Mouse (Mus musculus): Measurements from ENCODE around the gene Dhcr7. TPM values are rescaled to one million over a fixed set of nuclear protein-coding genes. Genes with fewer than 3 reads are reported as not detected.

Dhcr7 gene
- 30.8 TPM for polyA plus RNA-seq (2014; fragmentation: Illumina TruSeq; extraction: RNeasy Lipid Tissue Mini Kit (QIAGEN cat#74804); ENCODE audit: low read depth, low replicate concordance)

GRCm38 (mm10) chr7:143822375-143823265, at the start of gene Dhcr7, which contains the start of gene Nadsyn1:
TSS of gene Dhcr7 (plus strand) at chr7:143823145.
TSS of gene Nadsyn1 (minus strand) at chr7:143822849.

GRCm38 (mm10) chr7:143783996-143784829, 38.7 kb upstream of the Dhcr7 start, which contains the start of gene Mrgpre:
TSS of gene Mrgpre (minus strand) at chr7:143784500.

GRCm38 (mm10) chr7:143866538-143866937, 43.6 kb downstream of the Dhcr7 start, which contains the start of gene Gm498:
TSS of gene Gm498 (plus strand) at chr7:143866838.

Other genes starting within 250 kb of the Dhcr7 start
- 14.8 TPM for gene Cars, start 223.1 kb upstream of the Dhcr7 start, polyA plus RNA-seq (2014; fragmentation: Illumina TruSeq; extraction: RNeasy Lipid Tissue Mini Kit (QIAGEN cat#74804); ENCODE audit: low read depth, low replicate concordance)
- gene Tnfrsf26, start 194.4 kb upstream of the Dhcr7 start, polyA plus RNA-seq (2014; fragmentation: Illumina TruSeq; extraction: RNeasy Lipid Tissue Mini Kit (QIAGEN cat#74804); ENCODE audit: low read depth, low replicate concordance): 0.93 TPM
- gene Tnfrsf22, start 173.5 kb upstream of the Dhcr7 start, polyA plus RNA-seq (2014; fragmentation: Illumina TruSeq; extraction: RNeasy Lipid Tissue Mini Kit (QIAGEN cat#74804); ENCODE audit: low read depth, low replicate concordance): 1.2 TPM
- 0.45 TPM for gene Tnfrsf23, start 137.3 kb upstream of the Dhcr7 start, polyA plus RNA-seq (2014; fragmentation: Illumina TruSeq; extraction: RNeasy Lipid Tissue Mini Kit (QIAGEN cat#74804); ENCODE audit: low read depth, low replicate concordance)
- gene Osbpl5, start 66.2 kb upstream of the Dhcr7 start, polyA plus RNA-seq (2014; fragmentation: Illumina TruSeq; extraction: RNeasy Lipid Tissue Mini Kit (QIAGEN cat#74804); ENCODE audit: low read depth, low replicate concordance): 0.26 TPM
- not detected for gene Mrgprg, start 56.2 kb upstream of the Dhcr7 start, polyA plus RNA-seq (2014; fragmentation: Illumina TruSeq; extraction: RNeasy Lipid Tissue Mini Kit (QIAGEN cat#74804); ENCODE audit: low read depth, low replicate concordance)
- 0.21 TPM for gene Mrgpre, start 38.6 kb upstream of the Dhcr7 start, polyA plus RNA-seq (2014; fragmentation: Illumina TruSeq; extraction: RNeasy Lipid Tissue Mini Kit (QIAGEN cat#74804); ENCODE audit: low read depth, low replicate concordance)
- 14.1 TPM for gene Nadsyn1, start 296 bp upstream of the Dhcr7 start, polyA plus RNA-seq (2014; fragmentation: Illumina TruSeq; extraction: RNeasy Lipid Tissue Mini Kit (QIAGEN cat#74804); ENCODE audit: low read depth, low replicate concordance)
- not detected for gene Gm498, start 43.7 kb downstream of the Dhcr7 start, polyA plus RNA-seq (2014; fragmentation: Illumina TruSeq; extraction: RNeasy Lipid Tissue Mini Kit (QIAGEN cat#74804); ENCODE audit: low read depth, low replicate concordance)
- 3.5 TPM for gene Shank2, start 178.8 kb downstream of the Dhcr7 start, polyA plus RNA-seq (2014; fragmentation: Illumina TruSeq; extraction: RNeasy Lipid Tissue Mini Kit (QIAGEN cat#74804); ENCODE audit: low read depth, low replicate concordance)